Mouse (Mus musculus): ENCODE measurements around the gene Plcb1. TPM values are rescaled to one million over a fixed set of nuclear protein-coding genes. Genes with fewer than 3 reads are reported as not detected.

Gene Plcb1
- polyA plus RNA-seq (2014; fragmentation: Nextera tagmentation; extraction: Ambion mirVana) = 23.0 and 28.1 TPM in 2 replicates

- H3K4me1 ChIP-seq (ENCODE audit: control insufficient read depth, insufficient read depth, low read length) = peaks cover 7% of the 10 kb centered on the region; the same call in 1 of the 2 replicates
- no peaks in the 10 kb centered on the region for H3K36me3 ChIP-seq (ENCODE audit: control insufficient read depth, insufficient read depth, low read length)
- H3K27ac ChIP-seq (ENCODE audit: low read depth, low read length) = peak within 1 kb of the TSS; percentile 75
- DNase-seq (ENCODE audit: low spot score) (peak; percentile 92), ATAC-seq (peak; percentile 95)
- WGBS = under 1% methylated on average over 75 of the region's 88 CpGs
- peak within 1 kb of the TSS; percentile 71 for H3K4me3 ChIP-seq (ENCODE audit: low read depth, low read length)
- no peaks in the 10 kb centered on the region for H3K27me3 ChIP-seq (replicated peaks; ENCODE audit: control insufficient read depth, insufficient read depth, low read length)
- peak within 1 kb of the TSS; percentile 90 for H3K4me2 ChIP-seq (ENCODE audit: low read length)
- no peaks in the 10 kb centered on the region for H3K9me3 ChIP-seq (replicated peaks; ENCODE audit: control insufficient read depth, low read length)
- H3K9ac ChIP-seq (ENCODE audit: low read length) = peak within 1 kb of the TSS; percentile 85
These were observed at the start of gene Plcb1 for GRCm38 (mm10) chr2:134785970-134786855. Gene Plcb1 (plus strand): TSS chr2:134786067.

- Histone ChIP-seq H3K36me3 (ENCODE audit: control insufficient read depth, insufficient read depth, low read length) (no peaks in the 10 kb centered on the region), H3K27me3 (replicated peaks; ENCODE audit: control insufficient read depth, insufficient read depth, low read length) (no peaks in the 10 kb centered on the region), H3K9me3 (replicated peaks; ENCODE audit: control insufficient read depth, low read length) (no peaks in the 10 kb centered on the region), H3K4me3 (ENCODE audit: low read depth, low read length) (no peak overlapping the region), H3K9ac (ENCODE audit: low read length) (no peak overlapping the region), H3K4me2 (ENCODE audit: low read length) (no peak overlapping the region), H3K4me1 (ENCODE audit: control insufficient read depth, insufficient read depth, low read length) (no peaks in the 10 kb centered on the region), H3K27ac (ENCODE audit: low read depth, low read length) (no peak overlapping the region)
- ATAC-seq (no peak), DNase-seq (ENCODE audit: low spot score) (no peak)
These were observed 30.3 kb upstream of the Plcb1 start for GRCm38 (mm10) chr2:134755537-134755936.

GRCm38 (mm10) chr2:134756086-134756485, 29.8 kb upstream of the Plcb1 start:
- Histone ChIP-seq H3K36me3 (ENCODE audit: control insufficient read depth, insufficient read depth, low read length) (no peaks in the 10 kb centered on the region), H3K4me3 (ENCODE audit: low read depth, low read length) (no peak overlapping the region), H3K4me1 (ENCODE audit: control insufficient read depth, insufficient read depth, low read length) (no peaks in the 10 kb centered on the region), H3K9ac (ENCODE audit: low read length) (no peak overlapping the region), H3K27ac (ENCODE audit: low read depth, low read length) (no peak overlapping the region), H3K4me2 (ENCODE audit: low read length) (no peak overlapping the region), H3K27me3 (replicated peaks; ENCODE audit: control insufficient read depth, insufficient read depth, low read length) (no peaks in the 10 kb centered on the region), H3K9me3 (replicated peaks; ENCODE audit: control insufficient read depth, low read length) (no peaks in the 10 kb centered on the region)
- DNase-seq (ENCODE audit: low spot score) (no peak), ATAC-seq (no peak)
- WGBS = 78% methylated on average over 1 of the region's 1 CpGs

- H3K4me2 ChIP-seq (ENCODE audit: low read length) = no peak overlapping the region
- no peaks in the 10 kb centered on the region for H3K36me3 ChIP-seq (ENCODE audit: control insufficient read depth, insufficient read depth, low read length)
- H3K4me1 ChIP-seq (ENCODE audit: control insufficient read depth, insufficient read depth, low read length) = no peaks in the 10 kb centered on the region
- no peaks in the 10 kb centered on the region for H3K9me3 ChIP-seq (replicated peaks; ENCODE audit: control insufficient read depth, low read length)
- no peak overlapping the region for H3K9ac ChIP-seq (ENCODE audit: low read length)
- H3K27me3 ChIP-seq (replicated peaks; ENCODE audit: control insufficient read depth, insufficient read depth, low read length) = no peaks in the 10 kb centered on the region
- ATAC-seq = no peak
- DNase-seq (ENCODE audit: low spot score) = peak; percentile 20
- WGBS = 78% methylated on average over 1 of the region's 1 CpGs
- H3K27ac ChIP-seq (ENCODE audit: low read depth, low read length) = no peak overlapping the region
- H3K4me3 ChIP-seq (ENCODE audit: low read depth, low read length) = no peak overlapping the region
These were observed 24.8 kb upstream of the Plcb1 start for GRCm38 (mm10) chr2:134761029-134761428.

GRCm38 (mm10) chr2:134763406-134763990, 22.4 kb upstream of the Plcb1 start:
- no peak for ATAC-seq
- 96% methylated on average over 8 of the region's 8 CpGs for WGBS
- no peaks in the 10 kb centered on the region for H3K36me3 ChIP-seq (ENCODE audit: control insufficient read depth, insufficient read depth, low read length)
- H3K9me3 ChIP-seq (replicated peaks; ENCODE audit: control insufficient read depth, low read length) = no peaks in the 10 kb centered on the region
- H3K27ac ChIP-seq (ENCODE audit: low read depth, low read length) = no peak overlapping the region
- no peak overlapping the region for H3K4me3 ChIP-seq (ENCODE audit: low read depth, low read length)
- no peaks in the 10 kb centered on the region for H3K4me1 ChIP-seq (ENCODE audit: control insufficient read depth, insufficient read depth, low read length)
- no peak for DNase-seq (ENCODE audit: low spot score)
- H3K27me3 ChIP-seq (replicated peaks; ENCODE audit: control insufficient read depth, insufficient read depth, low read length) = no peaks in the 10 kb centered on the region
- H3K4me2 ChIP-seq (ENCODE audit: low read length) = no peak overlapping the region
- no peak overlapping the region for H3K9ac ChIP-seq (ENCODE audit: low read length)

- H3K36me3 ChIP-seq (ENCODE audit: control insufficient read depth, insufficient read depth, low read length) = no peaks in the 10 kb centered on the region
- no peaks in the 10 kb centered on the region for H3K9me3 ChIP-seq (replicated peaks; ENCODE audit: control insufficient read depth, low read length)
- no peaks in the 10 kb centered on the region for H3K4me1 ChIP-seq (ENCODE audit: control insufficient read depth, insufficient read depth, low read length)
- H3K4me2 ChIP-seq (ENCODE audit: low read length) = no peak overlapping the region
- ATAC-seq = no peak
- no peak overlapping the region for H3K4me3 ChIP-seq (ENCODE audit: low read depth, low read length)
- no peaks in the 10 kb centered on the region for H3K27me3 ChIP-seq (replicated peaks; ENCODE audit: control insufficient read depth, insufficient read depth, low read length)
- WGBS = 83% methylated on average over 2 of the region's 2 CpGs
- no peak for DNase-seq (ENCODE audit: low spot score)
- no peak overlapping the region for H3K27ac ChIP-seq (ENCODE audit: low read depth, low read length)
- H3K9ac ChIP-seq (ENCODE audit: low read length) = no peak overlapping the region
These were observed 21.4 kb upstream of the Plcb1 start for GRCm38 (mm10) chr2:134764506-134764905.

- Histone ChIP-seq H3K4me3 (ENCODE audit: low read depth, low read length) (no peak overlapping the region), H3K27ac (ENCODE audit: low read depth, low read length) (no peak overlapping the region), H3K9me3 (replicated peaks; ENCODE audit: control insufficient read depth, low read length) (no peaks in the 10 kb centered on the region), H3K36me3 (ENCODE audit: control insufficient read depth, insufficient read depth, low read length) (no peaks in the 10 kb centered on the region), H3K4me2 (ENCODE audit: low read length) (no peak overlapping the region), H3K27me3 (replicated peaks; ENCODE audit: control insufficient read depth, insufficient read depth, low read length) (no peaks in the 10 kb centered on the region), H3K9ac (ENCODE audit: low read length) (no peak overlapping the region), H3K4me1 (ENCODE audit: control insufficient read depth, insufficient read depth, low read length) (no peaks in the 10 kb centered on the region)
- DNase-seq (ENCODE audit: low spot score) (peak; percentile 11), ATAC-seq (no peak)
- 67% methylated on average over 5 of the region's 5 CpGs for WGBS
These were observed 6.0 kb upstream of the Plcb1 start for GRCm38 (mm10) chr2:134779826-134780225.

GRCm38 (mm10) chr2:134780316-134780715, 5.6 kb upstream of the Plcb1 start:
- Histone ChIP-seq H3K4me1 (ENCODE audit: control insufficient read depth, insufficient read depth, low read length) (no peaks in the 10 kb centered on the region), H3K27ac (ENCODE audit: low read depth, low read length) (no peak overlapping the region), H3K27me3 (replicated peaks; ENCODE audit: control insufficient read depth, insufficient read depth, low read length) (no peaks in the 10 kb centered on the region), H3K4me2 (ENCODE audit: low read length) (no peak overlapping the region), H3K9ac (ENCODE audit: low read length) (no peak overlapping the region), H3K9me3 (replicated peaks; ENCODE audit: control insufficient read depth, low read length) (no peaks in the 10 kb centered on the region), H3K4me3 (ENCODE audit: low read depth, low read length) (no peak overlapping the region), H3K36me3 (ENCODE audit: control insufficient read depth, insufficient read depth, low read length) (no peaks in the 10 kb centered on the region)
- ATAC-seq (no peak), DNase-seq (ENCODE audit: low spot score) (peak; percentile 8)

GRCm38 (mm10) chr2:134786856-134787250, 986 bp downstream of the Plcb1 start:
- Histone ChIP-seq H3K4me3 (ENCODE audit: low read depth, low read length) (peak overlapping the region; percentile 71), H3K36me3 (ENCODE audit: control insufficient read depth, insufficient read depth, low read length) (no peaks in the 10 kb centered on the region), H3K4me2 (ENCODE audit: low read length) (peak overlapping the region; percentile 90), H3K27ac (ENCODE audit: low read depth, low read length) (no peak overlapping the region), H3K9me3 (replicated peaks; ENCODE audit: control insufficient read depth, low read length) (no peaks in the 10 kb centered on the region), H3K4me1 (ENCODE audit: control insufficient read depth, insufficient read depth, low read length) (peaks cover 7% of the 10 kb centered on the region; the same call in 1 of the 2 replicates), H3K27me3 (replicated peaks; ENCODE audit: control insufficient read depth, insufficient read depth, low read length) (no peaks in the 10 kb centered on the region), H3K9ac (ENCODE audit: low read length) (peak overlapping the region; percentile 85)
- WGBS = 5% methylated on average over 6 of the region's 6 CpGs
- DNase-seq (ENCODE audit: low spot score) = no peak
- no peak for ATAC-seq
